12 mouse cellular contexts compared by ENCODE assay signal in the genomic region with DNA sequence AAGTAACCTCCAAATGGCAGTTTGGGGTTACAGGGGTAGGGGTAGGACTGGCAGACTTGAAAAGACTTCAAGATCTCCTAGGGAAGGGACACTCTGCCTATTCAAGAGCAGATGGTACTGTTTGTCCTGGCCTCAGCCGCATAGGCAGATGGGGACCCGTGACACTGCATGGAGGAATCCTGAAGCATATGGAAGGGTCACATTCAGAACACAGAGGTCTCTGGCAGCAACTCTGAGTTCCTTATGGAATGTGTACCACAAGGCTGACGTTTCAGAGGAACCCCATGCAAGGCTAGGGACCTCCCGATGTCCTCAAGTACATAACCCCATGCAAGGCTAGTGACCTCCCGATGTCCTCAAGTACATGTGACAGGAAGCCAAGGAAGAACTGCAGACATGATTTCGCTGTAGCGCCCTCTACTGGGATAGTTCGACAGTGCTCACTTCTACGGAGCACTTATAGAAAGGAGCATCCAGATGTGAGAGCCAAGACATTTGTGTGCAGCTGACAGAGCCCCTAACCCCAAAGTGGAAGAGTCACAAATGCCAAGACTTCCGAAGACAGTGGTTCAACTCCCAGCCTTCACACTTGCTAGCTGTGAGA. TPM values are rescaled to one million over a fixed set of nuclear protein-coding genes. Genes with fewer than 3 reads are reported as not detected.
A peak's percentile ranks its signal among the peaks of the same experiment; 100 is the strongest.
DNase-seq lines count a peak whose midpoint lies in the region; ATAC-seq and TF ChIP-seq lines count a peak whose summit lies in the region.
"Had no signal": no experiment of that assay in that cellular context is flagged by ENCODE, and none has a peak within 500 bp of the region (broad histone marks: within the 10 kb centered on the region; RNA-seq: fewer than 3 reads in every experiment).

No protein-coding gene starts in this region.

- H3K9ac ChIP-seq in liver, adult 2 months (ENCODE audit: low read depth, low read length): no peak overlapping the region
- H3K9ac ChIP-seq in liver, embryonic 12.5 days: no peak overlapping the region

- DNase-seq in liver, adult 2 months (ENCODE audit: extremely low read depth, low read depth, low spot score): peak; percentile 33
- peak; percentile 6 for DNase-seq in T-cell, adult 2 months (ENCODE audit: low spot score)
- DNase-seq in cerebellum, postnatal 36 days: peak; percentile 43 to 44
- peak; percentile 45 for DNase-seq in thymus, postnatal 14 days
- no peak for DNase-seq in urinary bladder, postnatal 14 days (ENCODE audit: low spot score)
- DNase-seq in natural killer cell, adult 2 months (ENCODE audit: low spot score in 2 of 2): no peak
- DNase-seq: adrenal gland, adult 2 months; heart, adult 18-20 months; kidney, adult 18-20 months; retina, postnatal 1 day had no signal

- TF ChIP-seq CTCF in liver, adult 2 months (IDR thresholded peaks at IDR 0.05; ENCODE audit: low read depth, low read length): no peak

- H3K79me2 ChIP-seq in liver, adult 2 months (ENCODE audit: control insufficient read depth, insufficient read depth, low read length): no peaks in the 10 kb centered on the region

- TF ChIP-seq POLR2A in liver, adult 2 months (IDR thresholded peaks at IDR 0.05; ENCODE audit: extremely low read depth, insufficient read depth, low read length): no peak

- 73% methylated on average over 10 of the region's 10 CpGs for WGBS in liver, adult 2 months
- WGBS in liver, embryonic 12.5 days (ENCODE audit: insufficient replicate concordance): 63% methylated on average over 10 of the region's 10 CpGs

- no peaks in the 10 kb centered on the region for H3K36me3 ChIP-seq in liver, adult 2 months (ENCODE audit: control insufficient read depth, insufficient read depth, low read length)
- no peaks in the 10 kb centered on the region for H3K36me3 ChIP-seq in liver, embryonic 12.5 days

- H3K4me3 ChIP-seq in liver, adult 2 months (ENCODE audit: insufficient read depth, low read depth, low read length): no peak overlapping the region
- no peak overlapping the region for H3K4me3 ChIP-seq in liver, embryonic 12.5 days

- H3K4me1 ChIP-seq in liver, adult 2 months (ENCODE audit: control insufficient read depth, insufficient read depth, low read length): peaks cover 3% of the 10 kb centered on the region; the same call in 1 of the 2 replicates
- H3K4me1 ChIP-seq in liver, embryonic 12.5 days: no peaks in the 10 kb centered on the region

- H3K27ac ChIP-seq in liver, adult 2 months (replicated peaks; ENCODE audit: insufficient read depth, low read depth, low read length): no peak overlapping the region
- H3K27ac ChIP-seq in liver, embryonic 12.5 days: no peak overlapping the region

- H3K4me2 ChIP-seq in liver, embryonic 12.5 days: no peak overlapping the region

- H3K27me3 ChIP-seq in liver, adult 2 months (ENCODE audit: control insufficient read depth, insufficient read depth, low read length): no peaks in the 10 kb centered on the region
- peaks cover 5% of the 10 kb centered on the region; the same call in 1 of the 2 replicates for H3K27me3 ChIP-seq in liver, embryonic 12.5 days (replicated peaks)

- ATAC-seq in liver, embryonic 12.5 days: no peak

- no peaks in the 10 kb centered on the region for H3K9me3 ChIP-seq in liver, embryonic 12.5 days (replicated peaks)

RNA-seq across cellular contexts. Expression of gene Myoc, which starts 7.2 kb away (rescaled TPM):
- total RNA-seq in liver, adult 2 months (2014; rRNA removed): 0.07 TPM in 1 of 2 replicates, not detected in the other
- not detected in 2 replicates for polyA plus RNA-seq in liver, adult 2 months (2012; rRNA removed)
- polyA plus RNA-seq in liver, embryonic 12.5 days (2016; fragmentation: Nextera tagmentation; extraction: Ambion mirVana): not detected in 2 replicates

RNA-seq across cellular contexts. Expression of gene Myocos, which starts 11.8 kb away (rescaled TPM):
- not detected in 2 replicates for total RNA-seq in liver, adult 2 months (2014; rRNA removed)
- not detected in 2 replicates for polyA plus RNA-seq in liver, adult 2 months (2012; rRNA removed)
- polyA plus RNA-seq in liver, embryonic 12.5 days (2016; fragmentation: Nextera tagmentation; extraction: Ambion mirVana): not detected in 2 replicates
- total RNA-seq: adrenal gland, adult 2 months; heart, adult 18-20 months; left cerebral cortex, postnatal 25 days had no signal
- polyA plus RNA-seq: adrenal gland, adult 2 months had no signal

Comparison
In these comparisons a context has a peak if more than half of its experiments do, and no peak if none do; other contexts are left out.
1. DNase-seq: peak in liver, adult 2 months (single experiment), T-cell, adult 2 months (single experiment), cerebellum, postnatal 36 days (2 of 2) and thymus, postnatal 14 days (single experiment); none in urinary bladder, postnatal 14 days (single experiment) and natural killer cell, adult 2 months (0 of 2).